Mouse (Mus musculus): ENCODE data around the gene Eif4g1. TPM values are rescaled to one million over a fixed set of nuclear protein-coding genes. Genes with fewer than 3 reads are reported as not detected.

Gene Eif4g1
- polyA plus RNA-seq, 1 experiment from 2014 or later: 129 TPM

DNA sequence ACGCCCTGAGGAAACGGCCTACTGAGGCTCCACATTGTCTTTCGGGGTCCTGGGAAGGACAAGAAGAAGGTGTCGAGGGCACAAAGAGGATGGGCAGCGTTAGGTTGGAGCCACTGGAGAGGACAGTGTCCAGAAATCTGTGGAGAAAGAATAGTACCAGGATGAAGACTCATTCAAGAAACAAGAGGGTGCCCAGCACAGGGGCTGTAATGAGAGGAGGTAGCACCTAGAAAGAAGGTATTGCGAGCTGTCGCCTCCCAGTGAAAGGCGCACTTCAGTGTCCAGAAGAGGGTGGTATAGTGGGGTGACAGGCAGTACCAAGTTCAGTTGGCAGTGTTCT lies 48.7 kb downstream of the Eif4g1 start:
- ATAC-seq (ENCODE audit: extremely low read depth, insufficient number of reproducible peaks, low FRiP score, low TSS enrichment): no peak
- H3K9me3 ChIP-seq: no peaks in the 10 kb centered on the region
- H3K27me3 ChIP-seq (replicated peaks): no peaks in the 10 kb centered on the region
- peak overlapping the region; percentile 87 for H3K9ac ChIP-seq
- peaks cover 38% of the 10 kb centered on the region for H3K4me1 ChIP-seq
- H3K4me3 ChIP-seq: peak overlapping the region; percentile 67
- H3K4me2 ChIP-seq: peak overlapping the region; percentile 97
- 2% methylated on average over 8 of the region's 8 CpGs for WGBS
- H3K27ac ChIP-seq (replicated peaks): peak overlapping the region; percentile 97
- H3K36me3 ChIP-seq: peaks cover 32% of the 10 kb centered on the region

DNA sequence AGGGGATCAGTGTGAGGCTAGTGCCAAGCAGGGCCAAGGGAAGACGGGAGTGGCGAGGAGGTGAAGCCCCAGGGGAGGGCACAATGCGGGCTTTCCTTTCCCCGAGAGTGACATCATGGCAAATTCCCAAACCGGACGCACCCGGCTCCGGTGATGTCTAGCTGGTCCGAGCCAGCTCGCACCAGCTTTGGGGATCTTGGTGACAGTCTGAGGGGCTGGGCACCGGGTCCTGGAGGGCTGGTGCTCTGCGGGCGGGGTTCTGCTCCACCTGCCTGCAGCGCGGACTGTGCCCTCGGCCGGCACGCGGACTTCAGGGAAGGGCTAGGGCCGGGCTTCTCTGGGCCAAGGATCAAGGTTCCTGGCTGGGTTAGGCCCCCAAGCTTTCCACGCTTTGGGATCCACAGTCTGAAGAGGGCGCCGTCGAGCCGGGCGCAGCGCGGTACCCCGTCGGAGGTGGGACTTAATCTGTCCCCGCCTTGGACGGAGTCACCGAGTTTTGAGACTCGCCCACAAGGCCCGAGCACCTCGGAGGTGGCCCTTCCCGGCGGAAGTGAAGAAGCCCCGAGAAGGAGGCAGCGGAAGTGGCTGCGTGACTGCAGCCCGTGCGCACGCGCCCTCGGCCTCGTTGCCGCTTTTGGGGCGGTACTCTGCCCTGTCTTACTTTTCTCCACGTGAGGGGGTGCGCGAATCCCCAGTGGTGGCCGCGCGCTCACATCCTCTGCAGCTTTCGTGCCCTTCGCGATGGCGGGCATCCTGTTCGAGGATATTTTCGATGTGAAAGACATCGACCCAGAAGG lies 49.3 kb downstream of the Eif4g1 start, which contains the start of the genes Polr2h and Clcn2:
Gene Polr2h, plus strand, starts transcription at position 485 of the 797 bp plus-strand sequence.
Gene Clcn2, minus strand, starts transcription at position 566 of the 797 bp plus-strand sequence.
- under 1% methylated on average over 62 of the region's 62 CpGs for WGBS
- ATAC-seq (ENCODE audit: extremely low read depth, insufficient number of reproducible peaks, low FRiP score, low TSS enrichment): peak; percentile 79

DNA sequence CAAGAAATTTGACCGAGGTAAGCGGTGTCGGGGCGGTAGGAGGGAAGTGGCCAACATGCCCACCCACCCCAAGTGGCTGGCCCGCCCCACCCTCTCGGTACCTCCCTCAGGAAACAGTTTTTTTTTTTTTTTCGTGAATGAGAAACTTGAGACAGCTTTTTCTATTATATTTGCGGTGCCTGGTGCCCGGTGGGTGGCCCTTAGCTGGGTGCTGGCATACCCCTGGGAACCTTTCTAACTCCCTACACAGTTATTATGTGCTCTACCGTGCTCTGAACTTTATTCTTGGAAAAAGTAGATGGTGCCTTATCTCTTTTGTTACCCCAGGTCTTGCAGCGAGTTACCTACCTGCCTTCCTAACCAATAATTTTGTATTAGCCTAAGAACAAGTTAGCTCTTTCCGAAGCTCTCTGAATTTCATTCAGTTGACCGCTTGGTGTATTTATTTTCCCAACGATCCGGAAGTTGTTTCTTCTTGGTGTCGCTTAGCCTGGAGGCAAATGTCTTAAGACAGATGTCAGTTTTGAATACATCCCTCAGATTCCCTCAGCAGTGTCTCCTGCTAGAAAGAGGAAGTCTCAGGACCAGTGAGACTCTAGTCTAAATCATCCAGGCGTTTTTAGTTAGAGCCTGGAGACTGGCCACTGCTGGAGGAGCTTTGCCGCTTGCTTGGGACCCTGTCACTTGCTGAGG lies 50.0 kb downstream of the Eif4g1 start:
- H3K9ac ChIP-seq: peak overlapping the region; percentile 87
- 2% methylated on average over 18 of the region's 18 CpGs for WGBS
- peak overlapping the region; percentile 97 for H3K27ac ChIP-seq (replicated peaks)
- peak overlapping the region; percentile 97 for H3K4me2 ChIP-seq
- H3K4me1 ChIP-seq: peaks cover 38% of the 10 kb centered on the region
- peak overlapping the region; percentile 67 for H3K4me3 ChIP-seq
- no peaks in the 10 kb centered on the region for H3K27me3 ChIP-seq (replicated peaks)
- ATAC-seq (ENCODE audit: extremely low read depth, insufficient number of reproducible peaks, low FRiP score, low TSS enrichment): peak; percentile 2
- no peaks in the 10 kb centered on the region for H3K9me3 ChIP-seq
- peaks cover 32% of the 10 kb centered on the region for H3K36me3 ChIP-seq

More for the DNA sequence above, 49.3 kb downstream of the Eif4g1 start, which contains the start of the genes Polr2h and Clcn2:
- peak within 1 kb of the TSS; percentile 97 for H3K27ac ChIP-seq (replicated peaks)
- H3K4me2 ChIP-seq: peak within 1 kb of the TSS; percentile 97
- H3K9me3 ChIP-seq: no peaks in the 10 kb centered on the region
- H3K4me3 ChIP-seq: peak within 1 kb of the TSS; percentile 67
- H3K36me3 ChIP-seq: peaks cover 34% of the 10 kb centered on the region
- H3K27me3 ChIP-seq (replicated peaks): no peaks in the 10 kb centered on the region
- H3K9ac ChIP-seq: peak within 1 kb of the TSS; percentile 87
- H3K4me1 ChIP-seq: peaks cover 38% of the 10 kb centered on the region

- no peak overlapping the region for H3K4me2 ChIP-seq
- H3K27me3 ChIP-seq (replicated peaks): peaks cover 5% of the 10 kb centered on the region; the same call in 1 of the 2 replicates
- ATAC-seq (ENCODE audit: extremely low read depth, insufficient number of reproducible peaks, low FRiP score, low TSS enrichment): no peak
- H3K9me3 ChIP-seq: no peaks in the 10 kb centered on the region
- no peak overlapping the region for H3K9ac ChIP-seq
- H3K4me1 ChIP-seq: peaks cover 12% of the 10 kb centered on the region
- no peak overlapping the region for H3K4me3 ChIP-seq
- 78% methylated on average over 10 of the region's 10 CpGs for WGBS
- no peak overlapping the region for H3K27ac ChIP-seq (replicated peaks)
- peaks cover 32% of the 10 kb centered on the region for H3K36me3 ChIP-seq
Observed at GRCm38 (mm10) chr16:20721808-20722207, 53.7 kb downstream of the Eif4g1 start.

GRCm38 (mm10) chr16:20722736-20723135 lies 54.6 kb downstream of the Eif4g1 start:
- Histone ChIP-seq H3K27me3 (replicated peaks) (peaks cover 12% of the 10 kb centered on the region; the same call in 1 of the 2 replicates), H3K36me3 (peaks cover 32% of the 10 kb centered on the region), H3K4me3 (no peak overlapping the region), H3K4me1 (peaks cover 7% of the 10 kb centered on the region), H3K27ac (replicated peaks) (no peak overlapping the region), H3K9ac (no peak overlapping the region), H3K4me2 (no peak overlapping the region), H3K9me3 (no peaks in the 10 kb centered on the region)
- no peak for ATAC-seq (ENCODE audit: extremely low read depth, insufficient number of reproducible peaks, low FRiP score, low TSS enrichment)
- 52% methylated on average over 4 of the region's 4 CpGs for WGBS

DNA sequence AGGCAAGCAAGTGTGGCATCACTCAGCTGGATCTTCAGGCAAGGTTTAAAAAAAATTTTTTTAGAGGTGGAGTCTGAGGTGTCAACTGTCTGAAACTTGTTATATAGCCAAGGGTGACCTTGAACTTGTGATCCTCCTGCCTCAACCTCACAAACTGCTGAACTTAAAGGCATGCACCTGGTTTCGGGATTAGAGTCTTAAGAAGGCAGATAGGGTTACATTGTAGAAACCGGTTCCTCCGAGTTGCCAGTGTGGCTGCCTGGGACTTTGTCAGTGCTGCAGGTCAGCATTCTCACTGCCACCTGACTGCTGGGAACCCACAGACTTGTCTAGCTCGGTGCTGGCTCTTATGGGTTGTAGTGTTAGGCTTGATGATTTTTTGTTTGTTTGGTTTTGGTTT lies 55.1 kb downstream of the Eif4g1 start:
- no peak for ATAC-seq (ENCODE audit: extremely low read depth, insufficient number of reproducible peaks, low FRiP score, low TSS enrichment)
- no peak overlapping the region for H3K9ac ChIP-seq
- 46% methylated on average over 4 of the region's 4 CpGs for WGBS

DNA sequence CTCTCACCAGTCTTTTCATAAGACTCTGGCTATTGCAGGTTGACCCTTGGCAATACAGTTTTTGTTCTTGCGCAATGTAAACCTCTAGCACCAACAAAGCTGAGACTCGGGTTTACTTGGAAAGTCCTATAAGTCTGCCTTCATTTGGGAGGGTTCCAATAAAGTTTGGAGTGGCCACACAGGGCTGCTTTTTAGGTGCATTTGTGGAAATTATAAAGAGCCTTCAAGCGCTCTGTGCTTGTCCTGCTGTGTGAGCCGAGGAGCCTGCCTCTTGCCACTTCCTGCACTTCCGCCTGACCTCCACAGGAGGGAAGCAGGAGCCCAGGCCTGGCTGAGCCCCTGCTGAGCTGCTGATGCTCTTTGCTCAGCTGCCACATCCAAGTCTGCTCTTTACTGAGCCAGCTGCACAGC lies 56.2 kb downstream of the Eif4g1 start:
- no peaks in the 10 kb centered on the region for H3K9me3 ChIP-seq
- no peak for ATAC-seq (ENCODE audit: extremely low read depth, insufficient number of reproducible peaks, low FRiP score, low TSS enrichment)
- no peak overlapping the region for H3K4me3 ChIP-seq
- H3K9ac ChIP-seq: no peak overlapping the region
- peaks cover 24% of the 10 kb centered on the region for H3K27me3 ChIP-seq (replicated peaks)
- no peak overlapping the region for H3K27ac ChIP-seq (replicated peaks)
- H3K4me1 ChIP-seq: no peaks in the 10 kb centered on the region
- H3K36me3 ChIP-seq: peaks cover 32% of the 10 kb centered on the region
- no peak overlapping the region for H3K4me2 ChIP-seq
- 29% methylated on average over 5 of the region's 5 CpGs for WGBS

More for the DNA sequence above, 55.1 kb downstream of the Eif4g1 start:
- Histone ChIP-seq H3K27ac (replicated peaks) (no peak overlapping the region), H3K27me3 (replicated peaks) (peaks cover 15% of the 10 kb centered on the region), H3K4me1 (peaks cover 7% of the 10 kb centered on the region), H3K9me3 (no peaks in the 10 kb centered on the region), H3K36me3 (peaks cover 32% of the 10 kb centered on the region), H3K4me3 (no peak overlapping the region), H3K4me2 (no peak overlapping the region)

GRCm38 (mm10) chr16:20725321-20725720 lies 57.2 kb downstream of the Eif4g1 start:
- Histone ChIP-seq H3K36me3 (peaks cover 23% of the 10 kb centered on the region), H3K9ac (no peak overlapping the region), H3K4me2 (no peak overlapping the region), H3K27me3 (replicated peaks) (peaks cover 25% of the 10 kb centered on the region), H3K4me3 (no peak overlapping the region), H3K27ac (replicated peaks) (no peak overlapping the region), H3K9me3 (no peaks in the 10 kb centered on the region), H3K4me1 (no peaks in the 10 kb centered on the region)
- 65% methylated on average over 7 of the region's 7 CpGs for WGBS
- ATAC-seq (ENCODE audit: extremely low read depth, insufficient number of reproducible peaks, low FRiP score, low TSS enrichment): no peak

DNA sequence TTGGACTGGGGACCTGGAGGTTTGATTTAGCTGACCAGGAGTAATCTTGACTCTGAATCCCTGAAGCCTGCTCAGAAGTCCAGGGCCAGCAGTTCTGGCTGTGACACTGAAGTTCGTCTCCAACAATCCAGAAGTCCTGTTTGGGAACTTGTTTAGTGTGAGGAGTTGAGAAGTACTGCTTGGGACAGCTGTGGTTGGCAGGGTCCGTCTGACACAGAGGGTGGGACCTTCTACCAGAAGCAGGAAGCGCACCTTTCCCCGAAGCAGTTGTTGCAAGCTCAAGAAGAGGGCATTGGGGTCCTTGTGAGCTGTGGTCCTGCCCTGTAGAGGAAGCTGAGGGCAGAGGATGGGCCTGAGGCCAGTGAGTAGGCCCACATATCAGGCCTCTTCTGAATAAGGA lies 57.6 kb downstream of the Eif4g1 start:
- no peak overlapping the region for H3K9ac ChIP-seq
- H3K36me3 ChIP-seq: peaks cover 18% of the 10 kb centered on the region
- no peak for ATAC-seq (ENCODE audit: extremely low read depth, insufficient number of reproducible peaks, low FRiP score, low TSS enrichment)
- no peak overlapping the region for H3K27ac ChIP-seq (replicated peaks)
- peaks cover 29% of the 10 kb centered on the region for H3K27me3 ChIP-seq (replicated peaks)
- H3K9me3 ChIP-seq: no peaks in the 10 kb centered on the region
- 75% methylated on average over 4 of the region's 4 CpGs for WGBS
- H3K4me3 ChIP-seq: no peak overlapping the region
- no peaks in the 10 kb centered on the region for H3K4me1 ChIP-seq
- no peak overlapping the region for H3K4me2 ChIP-seq

GRCm38 (mm10) chr16:20726384-20726783 lies 58.3 kb downstream of the Eif4g1 start:
- H3K4me1 ChIP-seq: no peaks in the 10 kb centered on the region
- H3K4me3 ChIP-seq: no peak overlapping the region
- H3K9ac ChIP-seq: no peak overlapping the region
- H3K9me3 ChIP-seq: no peaks in the 10 kb centered on the region
- no peak overlapping the region for H3K4me2 ChIP-seq
- no peak for ATAC-seq (ENCODE audit: extremely low read depth, insufficient number of reproducible peaks, low FRiP score, low TSS enrichment)
- peaks cover 35% of the 10 kb centered on the region for H3K27me3 ChIP-seq (replicated peaks)
- peaks cover 12% of the 10 kb centered on the region for H3K36me3 ChIP-seq
- 47% methylated on average over 1 of the region's 1 CpGs for whole genome bisulfite sequencing
- H3K27ac ChIP-seq (replicated peaks): no peak overlapping the region

- 28% methylated on average over 5 of the region's 5 CpGs for WGBS
- 0 out of 2 replicates have a peak, but pooled peaks have one; percentile 12 for ATAC-seq (ENCODE audit: extremely low read depth, insufficient number of reproducible peaks, low FRiP score, low TSS enrichment)
- no peak overlapping the region for H3K27ac ChIP-seq (replicated peaks)
- no peak overlapping the region for H3K4me3 ChIP-seq
- H3K4me2 ChIP-seq: no peak overlapping the region
- peaks cover 20% of the 10 kb centered on the region for H3K4me1 ChIP-seq
- no peaks in the 10 kb centered on the region for H3K9me3 ChIP-seq
- H3K36me3 ChIP-seq: no peaks in the 10 kb centered on the region
- no peak overlapping the region for H3K9ac ChIP-seq
- H3K27me3 ChIP-seq (replicated peaks): peaks cover 73% of the 10 kb centered on the region
Observed at GRCm38 (mm10) chr16:20730293-20730711, 62.2 kb downstream of the Eif4g1 start.
